Mouse (Mus musculus) MEL (cell line): Measurements from ENCODE around the gene Itk.

Experiments used
- CTCF ChIP-seq, 3 experiments: IDR thresholded peaks in 2 of 3; conservative IDR thresholded peaks in 1 of 3; 2 replicates each; pipeline ENCODE4 v1.5.1; 2011 to 2012; ENCODE audit warnings: low read length in 3 of 3, low read depth in 2 of 3, mild to moderate bottlenecking in 2 of 3, improper control_type of control experiment in 1 of 3, inconsistent platforms in 1 of 3, mixed read lengths in 1 of 3, moderate library complexity in 1 of 3; ENCODE audit not compliant: control insufficient read depth in 1 of 3, insufficient read depth in 1 of 3, poor library complexity in 1 of 3, severe bottlenecking in 1 of 3
- EP300 ChIP-seq, 2 experiments: IDR thresholded peaks; 2 replicates each; pipeline ENCODE4 v1.6.1; 2011; ENCODE audit warnings: improper control_type of control experiment in 2 of 2, low read length in 2 of 2, low read depth in 1 of 2, mild to moderate bottlenecking in 1 of 2
- HCFC1 ChIP-seq: IDR thresholded peaks from 2 replicates; pipeline ENCODE4 v1.6.1; 2012; ENCODE audit warnings: low read depth, mild to moderate bottlenecking, inconsistent platforms, low read length, improper control_type of control experiment, moderate library complexity
- MEF2A ChIP-seq: IDR thresholded peaks from 2 replicates; pipeline ENCODE4 v1.6.1; 2014; ENCODE audit warnings: low read depth, mild to moderate bottlenecking, inconsistent platforms, low read length, improper control_type of control experiment; ENCODE audit not compliant: poor library complexity, insufficient replicate concordance, severe bottlenecking; ENCODE audit errors: extremely low read depth
- MXI1 ChIP-seq: IDR thresholded peaks from 2 replicates; pipeline ENCODE4 v1.6.1; 2011; ENCODE audit warnings: mild to moderate bottlenecking, low read depth, low read length, improper control_type of control experiment
- POLR2A ChIP-seq, 2 experiments: IDR thresholded peaks; 2 replicates each; pipeline ENCODE4 v1.6.1; 2011 to 2012; ENCODE audit warnings: low read length in 2 of 2, mild to moderate bottlenecking in 2 of 2, control low read depth in 1 of 2, improper control_type of control experiment in 1 of 2, low read depth in 1 of 2, moderate library complexity in 1 of 2; ENCODE audit not compliant: control insufficient read depth in 1 of 2, insufficient read depth in 1 of 2, poor library complexity in 1 of 2

GRCm38 (mm10) chr11:46435363-46435762, 46.0 kb upstream of the Itk start:
- TF ChIP-seq POLR2A (IDR thresholded peaks at IDR 0.05; ENCODE audit: control insufficient read depth in 1 of 2, insufficient read depth in 1 of 2, low read depth in 1 of 2, low read length in 2 of 2, poor library complexity in 1 of 2) (no peak), EP300 (IDR thresholded peaks at IDR 0.05; ENCODE audit: low read depth in 1 of 2, low read length in 2 of 2) (peak; percentile 81 to 86), MXI1 (no peak), CTCF (IDR thresholded peaks at IDR 0.05 in 2 of 3, conservative IDR thresholded peaks at IDR 0.05 in 1 of 3; ENCODE audit: control insufficient read depth in 1 of 3, insufficient read depth in 1 of 3, low read depth in 2 of 3, low read length in 3 of 3, poor library complexity in 1 of 3, severe bottlenecking in 1 of 3) (no peak), HCFC1 (no peak), MEF2A (no peak)
